Mouse (Mus musculus): ENCODE results near the gene Ppp1r12a.
"Not testable (repeated sequence)": the region's sequence is repeated elsewhere in the genome, so short reads cannot be mapped to it uniquely, and the experiment has no call there.

The Ppp1r12a gene

GRCm38 (mm10) chr10:108202126-108202525 lies 40.1 kb downstream of the Ppp1r12a start:
- no peak for DNase-seq

- no peak for DNase-seq
Measured at GRCm38 (mm10) chr10:108203440-108203839, 41.4 kb downstream of the Ppp1r12a start.

- DNase-seq = no peak
Measured at GRCm38 (mm10) chr10:108209396-108209795, 47.4 kb downstream of the Ppp1r12a start.

GRCm38 (mm10) chr10:108224413-108224812 lies 62.4 kb downstream of the Ppp1r12a start:
- no peak for DNase-seq

DNA sequence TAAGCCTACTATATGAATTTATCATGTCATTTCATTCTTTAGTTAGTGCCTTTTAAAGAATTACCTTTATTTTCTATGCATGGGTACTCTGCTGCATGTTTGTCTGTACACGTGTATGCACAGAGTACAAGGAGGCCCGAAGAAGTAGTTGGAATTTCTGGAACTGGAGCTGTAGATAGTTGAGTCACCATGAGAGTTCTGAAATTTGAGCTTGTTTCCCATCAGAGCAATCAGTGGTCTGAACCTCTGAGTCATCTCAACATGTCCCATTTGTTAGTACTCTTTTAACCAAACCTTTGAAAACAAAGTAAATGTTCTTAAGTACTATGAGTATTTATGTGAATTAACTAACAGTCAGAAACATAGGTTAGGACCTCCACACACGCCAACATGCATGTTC lies 75.1 kb downstream of the Ppp1r12a start:
- no peak for DNase-seq

- DNase-seq = no peak
Measured at GRCm38 (mm10) chr10:108239061-108239460, 77.1 kb downstream of the Ppp1r12a start.

- no peak for DNase-seq
Measured at GRCm38 (mm10) chr10:108250710-108251109, 88.7 kb downstream of the Ppp1r12a start.

DNA sequence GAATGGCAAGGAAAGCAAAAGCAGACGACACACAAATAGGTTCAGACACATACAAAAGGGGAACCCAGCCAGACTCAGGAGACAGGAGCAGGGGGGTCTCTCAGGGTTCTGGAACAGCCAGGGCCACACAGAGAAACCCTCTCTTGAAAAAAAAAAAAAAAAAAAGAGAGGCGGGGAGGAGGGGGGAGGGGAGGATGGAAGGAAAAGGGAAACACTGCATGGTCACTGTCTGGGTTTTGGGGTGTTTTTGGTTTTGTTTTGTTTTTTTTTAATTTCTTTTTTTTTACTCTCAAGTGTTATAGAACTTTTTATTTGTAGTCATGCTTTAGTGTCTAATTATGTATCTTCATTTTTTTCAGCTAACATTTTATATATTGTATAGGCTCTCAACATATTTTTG lies 89.2 kb downstream of the Ppp1r12a start:
- no peak for DNase-seq

DNA sequence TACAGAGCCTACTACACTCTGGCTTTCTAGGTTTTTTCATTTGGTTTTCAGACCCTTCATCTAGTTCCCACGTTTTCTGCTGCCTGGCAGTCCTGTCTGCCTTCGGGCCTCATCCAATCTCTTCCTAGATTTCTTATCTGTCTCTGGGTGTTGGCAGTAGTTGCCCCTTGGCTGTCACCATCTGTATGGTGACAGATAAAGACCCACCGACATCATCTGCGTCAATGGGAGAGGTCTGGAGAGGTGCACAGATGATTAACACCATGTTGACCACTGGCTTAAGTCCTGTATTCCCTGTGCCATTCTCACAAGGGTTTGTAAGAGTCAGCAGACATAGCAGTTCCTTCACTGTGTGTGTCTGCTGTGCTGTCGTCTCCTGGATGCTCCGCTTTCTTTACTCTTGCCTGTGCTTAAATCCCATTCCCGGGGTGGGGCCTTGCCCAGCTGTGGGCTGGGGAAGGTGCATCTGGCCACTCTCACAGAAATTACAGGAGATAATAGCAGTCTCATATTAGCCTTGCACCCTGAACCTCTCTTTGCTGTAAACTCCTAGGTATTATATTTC lies 93.9 kb downstream of the Ppp1r12a start:
- peak; percentile 23 for DNase-seq

GRCm38 (mm10) chr10:108260931-108261330 lies 98.9 kb downstream of the Ppp1r12a start:
- DNase-seq = no peak

DNA sequence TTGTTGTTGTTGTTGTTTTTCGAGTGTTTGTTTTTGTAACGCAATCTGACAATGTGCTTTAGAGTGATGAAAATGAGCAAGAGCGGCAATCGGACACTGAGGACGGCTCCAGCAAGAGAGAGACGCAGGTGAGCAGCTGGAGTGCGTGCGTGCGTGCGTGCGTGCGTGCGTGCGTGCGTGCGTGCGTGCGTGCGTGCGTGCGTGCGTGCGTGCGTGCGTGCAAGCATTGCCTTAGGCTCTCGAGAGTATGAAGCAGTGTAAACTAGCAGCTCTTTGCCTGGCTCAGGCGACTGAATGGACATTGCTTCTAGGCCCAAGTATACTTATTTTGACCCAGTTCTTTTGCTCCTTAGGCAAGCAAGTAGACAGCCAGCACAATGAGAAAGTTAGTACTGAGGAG lies 102.6 kb downstream of the Ppp1r12a start:
- DNase-seq = no peak

- no peak for DNase-seq
Measured at GRCm38 (mm10) chr10:108271201-108271600, 109.2 kb downstream of the Ppp1r12a start.

GRCm38 (mm10) chr10:108276678-108277077 lies 114.7 kb downstream of the Ppp1r12a start:
- no peak for DNase-seq

DNA sequence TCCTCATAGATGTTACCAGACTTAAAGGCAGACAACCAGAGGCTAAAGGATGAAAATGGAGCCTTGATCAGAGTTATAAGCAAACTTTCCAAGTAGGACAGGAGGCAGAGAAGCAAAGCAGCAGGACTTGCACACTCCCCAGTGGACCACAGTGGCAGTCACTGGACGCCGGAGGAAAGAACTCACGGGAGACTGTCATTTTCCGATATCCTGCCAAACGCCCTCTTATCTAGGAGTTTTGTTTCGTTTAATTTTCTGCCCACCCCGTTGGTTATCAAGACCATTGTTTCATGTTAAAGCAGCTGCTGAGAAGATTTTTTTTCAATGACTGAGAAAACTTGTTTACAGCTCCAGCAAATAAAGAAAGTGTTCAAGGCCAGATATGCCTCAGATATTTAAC lies 115.2 kb downstream of the Ppp1r12a start:
- DNase-seq = no peak

DNA sequence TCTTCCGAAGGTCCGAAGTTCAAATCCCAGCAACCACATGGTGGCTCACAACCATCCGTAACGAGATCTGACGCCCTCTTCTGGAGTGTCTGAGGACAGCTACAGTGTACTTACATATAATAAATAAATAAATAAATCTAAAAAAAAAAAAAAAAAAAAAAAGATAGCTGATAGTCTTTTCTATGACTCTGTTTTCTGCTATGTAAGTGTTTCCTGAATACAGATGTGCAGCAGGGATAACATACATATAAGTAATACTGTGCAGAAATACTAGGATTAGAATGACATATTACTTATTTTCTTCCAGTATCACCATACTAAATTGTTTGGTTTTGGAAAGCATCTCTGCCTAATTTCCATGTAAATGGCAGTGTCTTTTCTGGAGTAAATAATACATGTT lies 119.1 kb downstream of the Ppp1r12a start:
- DNase-seq = not testable (repeated sequence)

- peak; percentile 16 for DNase-seq
Measured at GRCm38 (mm10) chr10:108282351-108282750, 120.4 kb downstream of the Ppp1r12a start.

DNA sequence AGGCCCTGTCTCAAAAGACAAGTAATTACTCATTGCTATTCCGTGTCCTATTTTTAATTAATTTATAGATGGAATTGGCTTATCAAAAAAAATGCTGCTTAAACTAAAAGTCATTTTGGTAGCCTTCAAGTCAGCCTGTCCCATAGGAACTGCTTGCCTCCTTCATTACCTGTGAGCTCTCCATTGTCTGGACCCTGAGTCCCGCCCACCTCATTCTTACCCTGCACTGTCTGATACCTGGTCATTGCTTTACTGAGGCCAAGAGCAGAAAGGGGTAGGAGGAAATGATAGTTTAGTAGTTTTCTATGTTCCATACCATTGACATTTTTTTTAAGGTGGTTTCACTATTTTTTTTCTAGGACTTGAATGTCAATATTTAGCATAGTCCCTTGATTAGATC lies 121.4 kb downstream of the Ppp1r12a start:
- no peak for DNase-seq

DNA sequence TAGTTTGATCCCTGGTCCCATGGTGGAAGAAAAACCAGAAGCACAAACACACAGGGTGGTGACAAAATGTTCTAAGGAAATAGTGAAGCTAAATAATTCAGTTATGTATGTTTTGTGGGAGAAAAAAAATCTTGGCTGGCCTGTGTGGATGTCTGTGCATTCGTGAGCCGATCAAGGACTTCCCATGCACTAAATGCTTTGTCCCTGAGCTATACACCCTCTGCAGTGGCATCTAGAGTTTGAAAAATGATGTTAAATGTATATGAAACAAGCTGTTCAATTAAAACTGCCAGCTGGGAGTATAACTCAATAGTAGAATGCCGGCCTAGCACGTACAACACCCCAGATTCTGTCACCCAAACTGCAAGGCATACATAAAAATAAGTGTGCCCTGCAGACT lies 121.8 kb downstream of the Ppp1r12a start:
- no peak for DNase-seq

DNA sequence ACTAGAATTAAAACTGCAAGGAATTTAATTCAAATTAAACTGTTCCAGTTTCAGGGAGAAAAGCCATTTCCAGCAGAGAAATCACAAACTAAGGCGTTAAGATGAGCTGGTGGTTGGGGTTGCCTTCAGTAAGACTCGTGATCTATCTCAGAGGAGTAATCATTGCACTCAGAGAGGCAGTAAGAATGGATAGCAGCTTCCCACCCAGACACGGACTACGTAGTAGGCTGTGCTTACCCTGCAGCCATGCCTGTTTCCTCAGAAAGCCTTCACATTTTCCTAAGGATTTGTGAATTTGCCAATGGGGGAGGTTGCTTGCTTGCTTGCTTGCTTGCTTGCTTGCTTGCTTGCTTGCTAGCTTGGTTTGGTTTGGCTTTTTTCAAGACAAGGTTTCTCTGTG lies 122.5 kb downstream of the Ppp1r12a start:
- DNase-seq = no peak

DNA sequence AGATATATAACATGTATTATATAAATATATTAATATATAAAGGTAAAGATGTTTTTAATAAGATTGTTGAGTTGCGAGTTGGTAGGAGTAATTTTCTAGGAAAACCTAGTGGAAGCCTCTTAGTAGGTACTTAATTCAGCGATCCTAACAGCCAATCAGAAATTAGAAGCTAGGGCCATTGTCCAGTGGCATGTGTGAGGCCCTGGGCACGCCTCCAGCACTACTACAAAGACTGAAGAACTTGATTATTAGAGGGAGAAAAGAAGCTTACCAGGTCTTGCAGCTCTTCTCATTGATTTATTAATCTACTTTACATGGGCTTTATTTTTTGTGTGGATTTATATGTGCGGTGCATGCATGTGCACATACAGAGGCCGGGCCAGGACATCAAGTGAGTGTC lies 123.0 kb downstream of the Ppp1r12a start:
- no peak for DNase-seq

DNA sequence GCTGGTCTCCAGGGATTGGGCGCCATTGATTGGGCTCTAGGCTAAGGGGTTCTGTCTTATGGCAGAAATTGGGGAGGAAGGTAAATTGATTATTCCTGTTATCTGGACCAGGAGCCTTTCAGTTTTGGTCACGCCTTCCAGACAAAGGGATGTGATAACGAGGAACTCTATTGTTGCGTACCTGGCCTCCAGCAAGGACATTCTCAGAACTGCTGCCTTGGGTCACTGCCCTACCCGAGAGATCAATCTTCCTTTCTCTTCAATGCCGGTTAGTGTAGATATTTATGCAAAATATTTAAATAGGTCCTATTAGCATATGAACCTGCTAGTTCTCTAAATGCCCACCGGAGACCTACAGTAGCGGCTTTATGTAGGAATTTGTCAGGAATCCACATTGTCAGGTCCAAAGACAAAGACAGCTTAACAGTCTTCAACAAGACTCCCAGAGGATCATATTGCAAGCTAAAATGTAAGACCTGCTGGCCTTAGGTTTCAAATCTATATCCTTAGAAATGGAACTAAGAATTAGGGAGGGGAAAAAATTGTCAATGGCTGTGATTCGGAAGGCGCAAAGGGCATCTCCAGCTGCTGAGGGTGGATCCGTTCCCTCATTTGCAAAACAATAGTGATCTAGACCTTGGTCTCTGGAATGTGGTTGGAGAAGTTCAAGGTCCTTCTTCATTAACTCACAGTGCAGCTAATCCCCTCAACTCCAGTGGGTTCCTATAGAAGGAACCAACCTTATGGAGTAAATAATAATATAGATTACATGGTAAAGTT lies 124.9 kb downstream of the Ppp1r12a start:
- DNase-seq = no peak

DNA sequence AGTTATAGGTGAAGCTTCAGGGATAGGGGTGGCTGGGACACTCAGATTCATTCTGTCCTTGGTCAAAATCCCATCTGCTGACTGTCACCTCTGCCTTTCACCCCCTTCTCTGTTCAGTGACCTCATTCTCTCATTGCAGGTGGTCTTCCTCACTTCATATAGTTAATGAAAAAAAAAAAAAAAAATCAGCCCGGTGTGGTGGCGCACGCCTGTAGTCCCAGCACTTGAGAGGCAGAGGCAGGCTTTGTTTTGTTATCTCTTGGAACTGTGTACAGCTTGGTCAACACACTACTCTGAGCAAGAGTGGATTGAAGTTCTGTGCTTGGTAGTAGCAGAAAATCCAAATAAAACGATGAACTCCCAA lies 125.4 kb downstream of the Ppp1r12a start:
- DNase-seq = no peak

- no peak for DNase-seq
Measured at GRCm38 (mm10) chr10:108290046-108290445, 128.1 kb downstream of the Ppp1r12a start.

GRCm38 (mm10) chr10:108291688-108292471 lies 129.9 kb downstream of the Ppp1r12a start:
- DNase-seq = no peak
